Mouse (Mus musculus) erythroid progenitor cell, adult 5-6 weeks (primary cell): ENCODE data around the gene Gm38100. TPM values are rescaled to one million over a fixed set of nuclear protein-coding genes. Genes with fewer than 3 reads are reported as not detected.

Experiments
- ATAC-seq: replicated peaks from 2 replicates; pipeline ENCODE4 v1.8.0; 2016; ENCODE audit warnings: moderate number of reproducible peaks, mild to moderate bottlenecking, moderate TSS enrichment, inconsistent platforms; ENCODE audit not compliant: poor library complexity, low FRiP score, severe bottlenecking
- total RNA-seq, 2 experiments: library from RNA; stranded (forward) in 1 of 2; stranded (reverse) in 1 of 2; fragments of 150-400 nt in 1 of 2; fragments of 186-747, 209-891 nt in 1 of 2; gene quantifications; 2 replicates each; pipeline versions ENCODE4 v1.2.3 to v1.2.4; 2015 to 2017; ENCODE audit warnings: low replicate concordance in 2 of 2

Gm38100 gene
- total RNA-seq, 2 experiments from 2014 or later: not detected

DNA sequence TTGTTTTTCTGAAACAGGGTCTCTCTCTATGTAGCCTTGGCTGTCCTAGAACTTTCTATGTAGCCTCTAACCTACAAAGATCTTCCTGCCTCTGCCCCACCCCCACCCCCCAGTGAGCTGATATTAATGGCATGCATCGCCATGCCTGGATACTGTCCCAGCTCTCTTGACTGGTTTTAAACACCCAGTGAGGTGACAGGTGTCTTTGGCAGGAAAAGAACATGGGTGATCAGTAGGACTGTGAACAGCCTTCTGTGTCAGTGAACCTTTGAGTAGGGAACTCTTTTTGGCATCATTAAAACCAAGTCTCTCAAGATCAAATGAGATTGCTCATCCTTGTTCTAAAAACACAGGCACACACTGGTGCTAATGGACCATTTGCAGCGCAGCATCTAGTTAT is 41.7 kb downstream of the Gm38100 start:
- ATAC-seq: no peak

- no peak for ATAC-seq
Measured at GRCm38 (mm10) chr1:175967004-175967745, 47.0 kb downstream of the Gm38100 start.

DNA sequence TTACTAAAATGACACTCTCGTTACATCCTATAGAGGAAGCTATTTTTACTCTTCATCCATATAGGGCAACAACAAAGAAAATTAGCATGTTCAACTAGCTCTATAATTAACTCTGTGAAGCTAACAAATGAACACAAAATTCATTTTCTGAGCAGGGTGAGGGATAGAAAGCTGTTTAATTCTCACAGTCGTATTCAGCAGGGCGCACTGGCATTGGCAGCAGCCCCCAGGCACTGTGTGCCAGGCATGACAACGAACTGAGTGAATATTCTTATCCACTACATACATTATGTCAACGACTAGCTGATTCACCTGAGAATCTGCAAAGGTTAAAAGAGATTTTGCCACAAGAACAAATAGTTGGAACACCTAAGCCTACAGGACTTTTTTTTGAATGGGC is 50.6 kb downstream of the Gm38100 start:
- no peak for ATAC-seq

Other genes starting within 250 kb of the Gm38100 start
- gene Opn3, start 227.6 kb upstream of the Gm38100 start, total RNA-seq (2015; ENCODE audit: low replicate concordance): 1.8 TPM in 1 of 2 replicates, not detected in the other
- gene Opn3, start 227.6 kb upstream of the Gm38100 start, total RNA-seq (2017; ENCODE audit: low replicate concordance): not detected in 2 replicates
- gene Chml, start 227.4 kb upstream of the Gm38100 start, total RNA-seq (2015; ENCODE audit: low replicate concordance): 1.3 and 1.8 TPM in 2 replicates
- gene Chml, start 227.4 kb upstream of the Gm38100 start, total RNA-seq (2017; ENCODE audit: low replicate concordance): 4.9 and 10.1 TPM in 2 replicates
- not detected in 2 replicates for gene Wdr64, start 221.7 kb upstream of the Gm38100 start, total RNA-seq (2015; ENCODE audit: low replicate concordance)
- gene Wdr64, start 221.7 kb upstream of the Gm38100 start, total RNA-seq (2017; ENCODE audit: low replicate concordance): not detected in 2 replicates
- gene Exo1, start 39.7 kb upstream of the Gm38100 start, total RNA-seq (2015; ENCODE audit: low replicate concordance): 23.8 and 46.9 TPM in 2 replicates
- gene Exo1, start 39.7 kb upstream of the Gm38100 start, total RNA-seq (2017; ENCODE audit: low replicate concordance): 27.1 and 48.0 TPM in 2 replicates
- gene Rbm8a2, start 58.8 kb downstream of the Gm38100 start, total RNA-seq (2015; ENCODE audit: low replicate concordance): not detected in 2 replicates
- not detected in 2 replicates for gene Rbm8a2, start 58.8 kb downstream of the Gm38100 start, total RNA-seq (2017; ENCODE audit: low replicate concordance)